Mouse (Mus musculus) right cerebral cortex, adult 2 months (tissue): Measurements from ENCODE around the gene Dcdc2c.
A peak's percentile ranks its signal among the peaks of the same experiment; 100 is the strongest.

Source experiments
- DNase-seq, 2 experiments: peaks; one replicate each; pipeline ENCODE4 v3.0.0; 2021 to 2022; ENCODE audit warnings: low spot score in 2 of 2

Gene Dcdc2c

DNA sequence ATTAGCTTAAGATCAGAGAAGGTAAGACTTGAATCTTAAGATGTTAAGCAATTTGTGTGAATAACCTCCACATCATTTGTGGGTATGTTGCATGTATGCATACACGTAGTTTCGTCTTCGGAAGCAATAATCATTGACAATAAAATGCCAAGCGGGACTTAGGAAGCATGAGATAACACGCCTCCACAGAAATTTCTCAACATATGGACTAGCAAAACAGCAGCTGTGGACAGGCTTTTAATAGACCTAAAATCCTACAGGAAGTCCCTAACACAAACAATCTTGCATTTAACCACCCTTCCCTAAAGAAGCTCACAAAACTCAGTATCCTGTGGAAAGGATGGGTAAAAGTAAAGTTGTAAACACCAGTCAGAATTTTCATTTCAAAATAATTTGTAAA lies 93.4 kb downstream of the Dcdc2c start:
- peak; percentile 19 to 21 for DNase-seq

DNA sequence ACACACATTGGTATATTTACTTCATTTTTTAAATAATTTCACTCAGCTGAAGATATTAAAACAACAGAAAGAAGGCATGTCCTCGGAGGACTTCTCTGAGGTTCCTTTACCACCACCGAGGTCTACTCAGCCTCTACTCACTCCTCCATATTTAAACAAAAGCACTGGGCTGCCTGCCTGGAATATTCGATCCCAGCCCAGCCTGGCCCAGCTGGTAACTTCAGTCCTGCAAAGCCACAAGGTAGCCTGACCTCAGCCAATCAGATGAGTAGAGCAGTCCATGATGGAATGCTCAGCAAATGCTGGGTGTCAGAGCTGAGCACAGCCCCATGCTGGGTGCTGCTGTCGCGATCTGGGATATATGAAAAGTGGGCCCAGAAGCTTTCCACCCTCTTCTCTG lies 115.7 kb downstream of the Dcdc2c start:
- DNase-seq: no peak

DNA sequence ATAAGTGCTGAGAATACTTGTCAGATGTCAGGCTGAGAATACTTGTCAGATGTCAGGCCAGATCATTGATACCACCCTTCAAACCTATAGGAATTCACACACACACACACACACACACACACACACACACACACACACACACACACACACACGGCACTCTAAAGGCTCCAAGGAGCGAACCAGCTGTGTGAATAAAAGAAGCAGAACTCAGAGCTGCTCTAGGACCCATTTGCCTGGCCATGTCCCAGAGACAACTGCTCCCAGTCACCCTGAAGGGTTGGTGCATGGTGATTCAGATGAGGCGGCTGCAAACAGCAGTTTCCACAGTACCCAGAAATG lies 119.5 kb downstream of the Dcdc2c start:
- DNase-seq: no peak

DNA sequence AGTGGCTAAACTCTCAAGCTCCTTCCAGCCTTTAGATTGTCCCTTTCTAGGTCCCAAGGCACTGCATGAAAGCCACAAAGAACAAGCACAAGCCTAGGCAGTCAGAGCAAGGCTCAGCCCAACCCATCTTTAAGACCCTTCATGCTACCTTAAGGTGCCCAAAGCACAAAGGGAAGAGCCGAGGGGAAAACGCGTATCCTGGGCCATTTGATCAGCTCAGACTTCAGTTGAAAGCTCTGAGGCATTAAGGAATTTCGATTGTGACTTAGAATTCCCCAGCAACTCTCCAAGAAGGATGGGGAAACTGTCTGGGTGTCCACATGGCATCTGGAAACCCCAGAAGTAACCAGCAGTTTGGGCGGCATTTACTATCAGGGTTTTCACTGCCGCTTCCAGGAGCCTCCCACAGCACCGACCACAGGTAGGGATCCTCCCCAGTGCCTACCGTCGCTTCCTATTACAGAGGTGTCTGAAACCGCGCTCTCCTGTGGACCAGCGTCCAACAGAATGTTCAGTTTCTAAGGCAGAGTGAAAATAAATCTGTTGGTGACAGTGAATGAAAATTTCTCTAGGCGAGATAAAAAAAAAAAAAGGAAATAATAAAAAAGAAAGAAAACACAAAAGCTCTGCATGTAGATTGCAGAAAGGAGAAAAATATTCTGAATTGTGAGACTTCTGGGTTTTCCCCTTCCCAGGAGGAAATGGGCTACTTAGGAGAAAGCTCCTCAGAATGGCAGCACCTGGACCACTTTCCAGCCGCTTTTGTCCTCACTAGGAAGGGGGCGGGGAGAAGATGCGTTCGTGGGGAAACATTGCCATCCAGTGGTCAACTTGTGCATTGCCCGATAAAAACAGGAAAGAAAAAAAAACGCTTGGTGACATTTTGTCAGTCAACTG lies 120.1 kb downstream of the Dcdc2c start:
- DNase-seq: peak; percentile 74 to 83

DNA sequence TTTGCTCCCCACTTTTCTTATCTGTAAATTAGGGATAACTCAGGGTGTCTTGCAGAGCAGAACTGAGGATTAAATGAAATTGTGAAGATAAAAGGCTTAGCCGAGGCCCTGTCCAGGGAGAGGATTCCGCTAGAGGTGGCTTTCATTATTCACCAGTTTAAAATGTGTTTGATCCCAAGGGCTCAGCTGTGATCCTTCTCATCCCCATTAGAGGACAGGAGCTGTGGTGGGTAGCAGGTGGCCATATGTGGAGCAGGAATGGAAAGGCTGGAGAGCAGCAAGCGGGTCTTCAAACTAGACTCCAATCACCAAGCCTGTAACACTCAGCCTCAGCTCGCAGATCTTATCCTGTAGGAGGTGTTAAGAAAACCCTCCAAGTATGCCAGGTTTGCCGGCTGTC lies 122.3 kb downstream of the Dcdc2c start:
- no peak for DNase-seq

DNA sequence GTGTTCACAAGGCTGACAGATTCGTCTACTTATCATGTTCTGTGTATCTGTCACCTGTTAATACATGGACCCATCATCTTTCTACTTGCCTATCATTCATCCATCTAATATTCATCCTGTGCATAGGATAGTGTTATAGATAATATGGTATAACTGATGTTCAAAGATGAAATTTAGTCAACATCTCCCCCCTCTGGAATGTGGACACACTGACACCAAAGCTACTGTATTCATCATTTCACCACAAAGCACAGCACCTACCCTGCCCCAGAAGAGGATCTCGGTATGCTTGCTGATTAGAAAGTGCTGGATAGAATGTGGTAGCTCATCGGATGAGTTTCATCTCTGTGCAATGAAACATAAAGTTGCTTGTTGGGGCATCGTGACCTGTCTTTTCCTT lies 135.2 kb downstream of the Dcdc2c start:
- DNase-seq: no peak

DNA sequence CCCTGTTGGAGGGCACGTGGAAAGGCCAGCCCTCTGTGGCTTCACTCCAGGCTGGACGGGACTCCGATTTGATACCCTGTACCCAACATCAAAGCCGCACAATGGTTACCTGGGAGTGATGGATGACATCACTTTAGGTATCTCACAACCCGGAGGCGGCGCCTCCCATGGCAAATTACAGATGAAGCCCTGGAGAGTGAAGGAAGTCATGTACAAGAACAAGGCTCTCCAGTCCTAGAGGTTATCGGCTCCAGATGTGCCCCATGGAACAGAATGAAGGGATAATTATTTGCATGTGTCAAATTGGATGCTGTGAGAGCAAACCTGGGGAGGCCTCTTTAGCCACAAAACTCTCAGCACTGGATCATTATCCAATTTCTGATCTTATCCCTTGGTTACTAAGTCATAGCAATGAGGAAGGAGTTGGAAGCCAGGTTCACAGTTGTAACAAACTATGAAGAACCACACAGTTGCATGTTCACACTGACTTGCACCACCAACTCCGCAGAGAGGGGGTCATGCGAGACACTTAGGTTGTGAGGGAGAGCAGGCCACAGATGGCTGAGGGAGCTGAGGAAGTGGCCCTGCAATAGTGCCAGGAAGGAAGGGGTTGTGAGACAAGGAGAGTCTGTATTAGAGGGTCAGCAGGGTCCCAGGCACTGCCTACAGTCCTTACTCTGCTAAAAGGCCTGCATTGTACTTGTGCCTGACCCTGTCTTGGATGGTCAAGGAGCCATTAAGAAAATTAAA lies 144.4 kb downstream of the Dcdc2c start:
- DNase-seq: no peak

DNA sequence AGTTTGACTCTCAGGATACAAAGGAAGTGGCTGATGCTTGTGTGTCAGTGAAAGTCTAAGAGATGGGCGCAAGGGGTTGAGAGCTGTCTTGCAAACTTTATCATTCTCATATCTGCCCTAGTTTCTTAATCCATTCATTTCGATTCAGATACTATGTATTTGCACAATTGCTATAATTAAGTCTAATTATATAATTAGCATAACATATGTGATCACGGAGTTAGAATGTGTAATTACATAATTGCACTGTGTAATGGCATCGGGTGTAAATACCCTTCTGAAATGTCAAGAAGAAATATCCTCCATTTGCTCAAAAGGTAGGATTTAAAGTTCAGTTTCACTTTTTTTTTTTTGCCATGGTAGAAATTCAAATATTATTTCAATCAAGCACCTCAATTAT lies 149.9 kb downstream of the Dcdc2c start:
- DNase-seq: no peak

DNA sequence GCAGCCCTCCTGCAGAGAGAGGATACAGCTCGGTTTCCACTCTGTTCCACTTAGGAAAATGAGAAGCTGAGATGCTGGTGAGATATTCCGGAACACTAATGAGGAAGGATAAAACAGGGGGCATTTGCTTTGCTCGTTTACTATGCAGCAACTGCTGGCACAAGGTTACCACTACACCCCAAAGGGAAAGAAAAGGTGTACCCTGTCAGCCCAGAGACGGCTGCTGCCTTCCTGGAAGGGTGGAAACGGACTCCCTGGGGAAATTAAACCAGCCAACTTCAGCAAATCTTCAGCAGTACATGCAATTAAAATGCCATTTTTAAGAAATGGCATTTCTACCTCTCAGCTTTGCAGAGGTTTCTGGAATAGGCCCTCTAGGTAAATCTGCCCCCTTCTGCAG lies 150.8 kb downstream of the Dcdc2c start:
- no peak for DNase-seq

DNA sequence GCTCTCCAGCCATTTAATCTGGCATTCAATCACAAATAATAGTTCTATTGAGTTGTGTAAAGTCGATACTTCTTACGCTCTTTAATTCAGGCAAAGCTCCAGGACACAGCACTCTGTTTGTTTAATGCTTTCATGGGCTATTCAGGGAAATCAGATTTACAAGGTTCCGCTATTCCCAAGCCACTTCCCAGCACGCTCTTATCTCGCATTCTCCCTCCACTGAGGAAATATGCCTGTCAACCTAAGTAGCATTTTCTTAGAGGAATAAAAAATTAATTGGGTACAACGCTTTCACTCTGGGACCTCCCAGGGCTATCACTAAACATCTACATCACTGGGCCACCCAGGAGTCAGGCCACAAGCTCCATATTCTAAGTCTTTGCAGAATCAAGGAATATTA lies 160.1 kb downstream of the Dcdc2c start:
- DNase-seq: no peak
